Mouse (Mus musculus) spleen, adult 2 months (tissue): ENCODE measurements around the gene Rpgrip1l. TPM values are rescaled to one million over a fixed set of nuclear protein-coding genes. Genes with fewer than 3 reads are reported as not detected.

Experiments used
- DNase-seq, 2 experiments: peaks; one replicate each; pipeline versions ENCODE4 v3.0.0 to v3.0.0-alpha.2; 2012 to 2021; ENCODE audit warnings: low spot score in 2 of 2, low read depth in 1 of 2
- H3K27ac ChIP-seq: fragments of 200-500 bp; 2 replicates; pipeline ENCODE4 v1.5.1; 2012; ENCODE audit warnings: low read length, inconsistent platforms; ENCODE audit not compliant: insufficient read depth
- H3K27me3 ChIP-seq: fragments of 200-500 bp; 2 replicates; pipeline ENCODE4 v1.6.1; 2012; ENCODE audit warnings: mild to moderate bottlenecking, moderate library complexity, low read length, inconsistent platforms; ENCODE audit not compliant: control insufficient read depth, insufficient read depth
- H3K36me3 ChIP-seq: fragments of 200-500 bp; 2 replicates; pipeline ENCODE4 v1.6.1; 2012; ENCODE audit warnings: mild to moderate bottlenecking, low read length, inconsistent platforms; ENCODE audit not compliant: control insufficient read depth, insufficient read depth
- H3K4me1 ChIP-seq: fragments of 200-500 bp; 2 replicates; pipeline ENCODE4 v1.6.1; 2011; ENCODE audit warnings: inconsistent platforms; ENCODE audit not compliant: control insufficient read depth, insufficient read depth, insufficient read length
- H3K4me3 ChIP-seq: fragments of 200-500 bp; 2 replicates; pipeline ENCODE4 v1.5.1; 2011; ENCODE audit warnings: mild to moderate bottlenecking, inconsistent platforms; ENCODE audit not compliant: insufficient read depth, insufficient read length; ENCODE audit errors: extremely low read depth
- CTCF ChIP-seq: fragments of 200-500 bp; IDR thresholded peaks from 2 replicates; pipeline ENCODE4 v1.5.1; 2011; ENCODE audit warnings: mild to moderate bottlenecking, inconsistent platforms; ENCODE audit not compliant: insufficient read depth, insufficient read length, insufficient replicate concordance; ENCODE audit errors: extremely low read depth
- POLR2A ChIP-seq: fragments of 200-500 bp; IDR thresholded peaks from 2 replicates; pipeline ENCODE4 v1.6.1; 2011; ENCODE audit warnings: low read depth, low read length, inconsistent platforms
- WGBS: fragments of 180-500 bp; shearing (Covaris S2); methylation state at CpG from one replicate; pipeline ENCODE4 v1.1.7; 2018; 5-methylcytosine and 5-hydroxymethylcytosine counted together
- polyA plus RNA-seq: library from polyadenylated mRNA; depleted of rRNA; stranded (reverse); fragments of >200 nt; gene quantifications from 2 replicates; pipeline ENCODE4 v1.2.3, GENCODE M21; 2012

The Rpgrip1l gene
- polyA plus RNA-seq, 1 experiment, result 0.30 TPM

GRCm38 (mm10) chr8:91209658-91210057 is 103.4 kb downstream of the Rpgrip1l start:
- DNase-seq, result no peak
- no peak for TF ChIP-seq POLR2A
- no peak for TF ChIP-seq CTCF
- H3K4me3 ChIP-seq, result no peak overlapping the region
- H3K4me1 ChIP-seq, result no peaks in the 10 kb centered on the region
- H3K27me3 ChIP-seq, result no peaks in the 10 kb centered on the region
- 84% methylated on average over 3 of the region's 3 CpGs for WGBS
- no peak overlapping the region for H3K27ac ChIP-seq
- no peaks in the 10 kb centered on the region for H3K36me3 ChIP-seq

- Histone ChIP-seq H3K4me1 (no peaks in the 10 kb centered on the region), H3K4me3 (no peak overlapping the region), H3K36me3 (no peaks in the 10 kb centered on the region), H3K27me3 (no peaks in the 10 kb centered on the region), H3K27ac (no peak overlapping the region)
- WGBS, result 63% methylated on average over 2 of the region's 2 CpGs
- DNase-seq, result no peak
- TF ChIP-seq POLR2A (no peak), CTCF (no peak)
These were observed 105.4 kb downstream of the Rpgrip1l start for GRCm38 (mm10) chr8:91207676-91208075.

GRCm38 (mm10) chr8:91205897-91206296 is 107.2 kb downstream of the Rpgrip1l start:
- H3K36me3 ChIP-seq, result no peaks in the 10 kb centered on the region
- H3K27me3 ChIP-seq, result no peaks in the 10 kb centered on the region
- DNase-seq, result no peak
- no peak for TF ChIP-seq CTCF
- TF ChIP-seq POLR2A, result no peak
- WGBS, result 86% methylated on average over 6 of the region's 6 CpGs
- no peaks in the 10 kb centered on the region for H3K4me1 ChIP-seq
- no peak overlapping the region for H3K4me3 ChIP-seq
- H3K27ac ChIP-seq, result no peak overlapping the region

- Histone ChIP-seq H3K27me3 (no peaks in the 10 kb centered on the region), H3K4me3 (no peak overlapping the region), H3K36me3 (no peaks in the 10 kb centered on the region), H3K4me1 (no peaks in the 10 kb centered on the region), H3K27ac (no peak overlapping the region)
- no peak for DNase-seq
- WGBS, result 81% methylated on average over 2 of the region's 2 CpGs
- TF ChIP-seq POLR2A (no peak), CTCF (no peak)
These were observed 111.9 kb downstream of the Rpgrip1l start for GRCm38 (mm10) chr8:91201184-91201583.

GRCm38 (mm10) chr8:91199876-91200275 is 113.2 kb downstream of the Rpgrip1l start, which contains the start of gene Aktip:
Gene Aktip, minus strand, starts transcription at chr8:91199976.
- WGBS, result 96% methylated on average over 7 of the region's 7 CpGs
- TF ChIP-seq POLR2A (no peak), CTCF (no peak)
- Histone ChIP-seq H3K4me1 (no peaks in the 10 kb centered on the region), H3K36me3 (no peaks in the 10 kb centered on the region), H3K27ac (no peak within 1 kb of the TSS), H3K27me3 (no peaks in the 10 kb centered on the region), H3K4me3 (no peak within 1 kb of the TSS)
- no peak for DNase-seq

- 94% methylated on average over 3 of the region's 3 CpGs for WGBS
- no peak overlapping the region for H3K4me3 ChIP-seq
- no peaks in the 10 kb centered on the region for H3K27me3 ChIP-seq
- no peaks in the 10 kb centered on the region for H3K36me3 ChIP-seq
- TF ChIP-seq CTCF, result no peak
- no peak for TF ChIP-seq POLR2A
- H3K4me1 ChIP-seq, result no peaks in the 10 kb centered on the region
- H3K27ac ChIP-seq, result no peak overlapping the region
- DNase-seq, result no peak
These were observed 115.0 kb downstream of the Rpgrip1l start for GRCm38 (mm10) chr8:91198036-91198435.

- H3K27ac ChIP-seq, result no peak overlapping the region
These were observed 115.8 kb downstream of the Rpgrip1l start for GRCm38 (mm10) chr8:91197233-91197632.

GRCm38 (mm10) chr8:91196661-91197060 is 116.4 kb downstream of the Rpgrip1l start:
- Histone ChIP-seq H3K4me3 (no peak overlapping the region), H3K27me3 (no peaks in the 10 kb centered on the region), H3K4me1 (no peaks in the 10 kb centered on the region), H3K27ac (no peak overlapping the region), H3K36me3 (no peaks in the 10 kb centered on the region)
- WGBS, result 90% methylated on average over 12 of the region's 12 CpGs
- TF ChIP-seq CTCF (no peak), POLR2A (no peak)
- DNase-seq, result no peak

More at GRCm38 (mm10) chr8:91197233-91197632, 115.8 kb downstream of the Rpgrip1l start:
- 31% methylated on average over 5 of the region's 5 CpGs for WGBS
- Histone ChIP-seq H3K36me3 (no peaks in the 10 kb centered on the region), H3K27me3 (no peaks in the 10 kb centered on the region), H3K4me3 (no peak overlapping the region), H3K4me1 (no peaks in the 10 kb centered on the region)
- TF ChIP-seq CTCF (no peak), POLR2A (no peak)
- no peak for DNase-seq
